Mouse (Mus musculus) B cell, adult 67 days (primary cell): Measurements from ENCODE around the gene Gm382. TPM values are rescaled to one million over a fixed set of nuclear protein-coding genes. Genes with fewer than 3 reads are reported as not detected.

Experiments used
- total RNA-seq, 2 experiments: library from RNA; stranded (reverse); gene quantifications; 4 replicates each; pipeline ENCODE4 v1.2.4; 2023

The Gm382 gene
- total RNA-seq, result not detected

DNA sequence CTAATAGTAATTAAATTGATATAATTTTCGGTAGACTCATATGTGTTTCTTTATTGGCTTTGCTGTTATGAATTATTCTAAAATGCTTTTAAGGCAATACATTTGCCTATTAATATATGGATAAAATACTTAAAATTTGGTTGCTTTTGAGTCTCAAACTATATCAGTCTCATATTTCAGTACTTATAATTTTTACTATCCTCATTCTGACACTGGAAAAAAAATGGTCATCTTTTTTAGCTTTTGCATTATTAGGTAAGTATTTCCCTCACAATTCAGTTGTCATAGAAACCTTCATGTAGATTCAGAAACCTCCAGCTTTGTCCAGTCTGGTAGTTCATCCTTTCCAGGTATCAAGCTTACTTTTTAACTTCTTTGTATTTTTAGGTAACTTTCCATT is at the start of gene Gm382:
Gm382 (plus strand) TSS at position 301 of the 400 bp plus-strand sequence.

Other genes starting within 250 kb of the Gm382 start
- not detected for gene 4932411N23Rik, start 224.1 kb upstream of the Gm382 start, total RNA-seq